Comparison of ENCODE assay signal across 20 mouse cellular contexts in genomic region chr13:72557951-72558350, GRCm38 (mm10).
DNase-seq lines count a peak whose midpoint lies in the region; ATAC-seq and TF ChIP-seq lines count a peak whose summit lies in the region.
"Had no signal": no experiment of that assay in that cellular context is flagged by ENCODE, and none has a peak within 500 bp of the region (broad histone marks: within the 10 kb centered on the region; RNA-seq: fewer than 3 reads in every experiment).

No protein-coding gene starts in this region.

- TF ChIP-seq CTCF in left cerebral cortex, adult 2 months (IDR thresholded peaks at IDR 0.05), result peak; percentile 26

- ATAC-seq in frontal cortex, adult (ENCODE audit: low TSS enrichment), result peak; percentile 38; the same call in 1 of the 2 replicates
- no peak for ATAC-seq in megakaryocyte, adult 5-6 weeks (ENCODE audit: poor library complexity, severe bottlenecking)
- ATAC-seq: forebrain, embryonic 15.5 days; liver, embryonic 12.5 days had no signal

- DNase-seq in frontal cortex, postnatal 14 days (ENCODE audit: low spot score in 2 of 2), result no peak
- no peak for DNase-seq in left cerebral cortex, adult 2 months (ENCODE audit: extremely low spot score in 1 of 2, low spot score in 2 of 2)
- no peak for DNase-seq in left cerebral cortex, adult 8-10 months (ENCODE audit: low spot score in 2 of 2)
- DNase-seq in NIH3T3 (ENCODE audit: low read depth), result peak; percentile 22
- peak; percentile 9 for DNase-seq in brain, adult 2 months (ENCODE audit: low read depth, low spot score)
- DNase-seq in ovary, postnatal 14 days (ENCODE audit: low spot score), result no peak
- DNase-seq: adrenal gland, postnatal 25 days; embryo, embryonic 11 days; gastrocnemius, postnatal 36 days; heart, postnatal 10 days; kidney, adult 11 months; lung, adult 2 months had no signal

- no peak overlapping the region for H3K27ac ChIP-seq in left cerebral cortex, adult 2 months
- H3K27ac ChIP-seq: forebrain, embryonic 15.5 days; hindbrain, embryonic 10.5 days; limb, embryonic 13.5 days; liver, embryonic 12.5 days; neural tube, embryonic 15.5 days had no signal

- H3K4me3 ChIP-seq in left cerebral cortex, adult 2 months, result no peak overlapping the region
- H3K4me3 ChIP-seq: forebrain, embryonic 15.5 days; heart, embryonic 12.5 days; hindbrain, embryonic 10.5 days; limb, embryonic 13.5 days; liver, embryonic 12.5 days; neural tube, embryonic 15.5 days had no signal

- intact Hi-C loops in left cerebral cortex, adult 2 months (cut with DNase I), result no loop called here

Comparison
In these comparisons a context has a peak if more than half of its experiments do, and no peak if none do; other contexts are left out.
1. DNase-seq: peak in NIH3T3 (single experiment) and brain, adult 2 months (single experiment); none in frontal cortex, postnatal 14 days (0 of 2), left cerebral cortex, adult 2 months (0 of 2), left cerebral cortex, adult 8-10 months (0 of 2) and ovary, postnatal 14 days (single experiment).